Mouse (Mus musculus) kidney, postnatal 25 days (tissue): ENCODE results near the gene Sh3d19.

ENCODE experiments used
- DNase-seq, 2 experiments: peaks; one replicate each; pipeline ENCODE4 v3.0.0; 2021; ENCODE audit warnings: mixed read lengths in 2 of 2

The Sh3d19 gene

GRCm38 (mm10) chr3:86141886-86142262, 171.0 kb downstream of the Sh3d19 start:
- DNase-seq = peak; percentile 14 to 47

DNA sequence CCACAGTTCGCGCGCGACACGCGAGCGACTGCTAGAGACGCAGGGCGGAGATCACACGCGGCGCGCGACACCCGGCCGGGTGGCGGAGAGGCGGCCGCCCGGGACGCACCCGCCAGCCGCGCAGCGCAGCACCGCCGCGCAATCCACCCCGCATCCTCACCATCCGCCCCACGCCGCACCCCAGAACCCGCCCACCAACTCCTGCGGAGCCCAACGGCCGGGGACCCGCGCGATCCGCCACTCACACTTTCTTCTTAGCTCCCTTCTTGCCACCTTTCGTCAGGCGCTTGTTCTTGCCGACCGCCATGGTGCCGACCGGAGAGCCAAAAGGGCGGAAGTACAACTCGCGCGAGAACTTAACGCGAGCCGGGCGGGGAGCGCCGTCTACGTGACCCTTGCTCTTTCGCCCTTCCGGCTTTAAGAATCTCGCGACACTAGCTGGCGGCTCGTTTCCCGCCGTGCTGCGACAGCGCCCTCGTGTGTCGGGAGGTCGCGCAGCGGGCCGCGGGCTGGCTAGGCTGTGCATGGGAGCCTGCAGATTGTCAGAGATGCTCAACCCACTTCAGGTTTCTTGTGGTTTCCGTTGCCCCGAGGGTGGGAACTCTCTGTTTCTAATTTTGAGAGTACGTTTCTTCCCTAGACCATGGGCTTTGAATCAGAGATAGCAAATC, 171.5 kb downstream of the Sh3d19 start, which contains the start of gene Rps3a1:
TSS of gene Rps3a1 (minus strand) at position 440 of the 671 bp plus-strand sequence.
- peak; percentile 98 for DNase-seq

GRCm38 (mm10) chr3:86142934-86143317, 172.0 kb downstream of the Sh3d19 start:
- no peak for DNase-seq

GRCm38 (mm10) chr3:86143343-86143742, 172.4 kb downstream of the Sh3d19 start:
- no peak for DNase-seq

- DNase-seq = no peak
Measured at GRCm38 (mm10) chr3:86149063-86149462, 178.2 kb downstream of the Sh3d19 start.

- DNase-seq = no peak
Measured at GRCm38 (mm10) chr3:86149521-86149920, 178.6 kb downstream of the Sh3d19 start.

- no peak for DNase-seq
Measured at GRCm38 (mm10) chr3:86168841-86169425, 198.0 kb downstream of the Sh3d19 start.

DNA sequence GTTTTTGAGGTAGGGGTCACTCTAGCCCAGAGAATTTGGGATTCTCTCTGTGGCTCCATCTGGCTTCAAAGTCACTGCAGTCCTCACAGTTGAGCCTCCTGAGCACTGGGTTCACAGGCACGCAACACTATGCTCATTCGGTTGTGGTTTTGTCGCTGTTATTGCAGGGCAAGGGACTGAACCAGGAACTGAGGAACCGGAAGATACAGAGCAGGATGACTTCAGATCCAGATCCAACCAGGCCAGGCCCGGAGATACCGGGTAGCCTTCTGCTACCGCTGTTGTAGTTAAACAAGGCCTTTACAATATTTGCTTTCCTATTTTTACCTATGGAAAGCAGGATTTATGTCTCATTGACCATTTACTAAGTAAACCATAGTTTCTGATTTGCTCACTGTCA, 208.8 kb downstream of the Sh3d19 start:
- no peak for DNase-seq
